Mouse (Mus musculus) testis, adult 2 months (tissue): ENCODE data around the gene Cbwd1.

Experiments
- CTCF ChIP-seq: fragments of 200-500 bp; IDR thresholded peaks from 2 replicates; pipeline ENCODE4 v1.5.1; 2012; ENCODE audit warnings: low read depth, mild to moderate bottlenecking, inconsistent platforms, low read length, moderate library complexity; ENCODE audit not compliant: control insufficient read depth, insufficient read depth, insufficient replicate concordance
- POLR2A ChIP-seq: fragments of 200-500 bp; IDR thresholded peaks from 2 replicates; pipeline ENCODE4 v1.6.1; 2012; ENCODE audit warnings: low read depth, mild to moderate bottlenecking, inconsistent platforms, low read length, moderate library complexity; ENCODE audit not compliant: control insufficient read depth

GRCm38 (mm10) chr19:24899578-24900544, 61.5 kb downstream of the Cbwd1 start:
- TF ChIP-seq CTCF: no peak
- peak; percentile 19; the same call in 1 of the 2 replicates for TF ChIP-seq POLR2A
